Mouse (Mus musculus) heart, embryonic 10.5 days (tissue): ENCODE data around the gene Cd4. TPM values are rescaled to one million over a fixed set of nuclear protein-coding genes. Genes with fewer than 3 reads are reported as not detected.
"Not testable (repeated sequence)": the region's sequence is repeated elsewhere in the genome, so short reads cannot be mapped to it uniquely, and the experiment has no call there.

Source experiments
- DNase-seq: peaks from one replicate; pipeline ENCODE4 v3.0.0-alpha.2; 2017; ENCODE audit warnings: low spot score
- H3K27ac ChIP-seq: fragments of 300-500 bp; sonication (generic); 2 replicates; pipeline ENCODE4 v1.5.1; 2016; ENCODE audit warnings: mild to moderate bottlenecking
- H3K27me3 ChIP-seq: fragments of 300-500 bp; sonication (generic); 2 replicates; pipeline ENCODE4 v1.6.1; 2016; ENCODE audit warnings: mild to moderate bottlenecking; ENCODE audit not compliant: poor library complexity, insufficient read depth, severe bottlenecking
- H3K36me3 ChIP-seq: fragments of 300-500 bp; sonication (generic); 2 replicates; pipeline ENCODE4 v1.6.1; 2016; ENCODE audit warnings: mild to moderate bottlenecking, moderate library complexity
- H3K4me1 ChIP-seq: fragments of 300-500 bp; sonication (generic); 2 replicates; pipeline ENCODE4 v1.6.1; 2016; ENCODE audit warnings: mild to moderate bottlenecking
- H3K4me3 ChIP-seq: fragments of 300-500 bp; sonication (generic); 2 replicates; pipeline ENCODE4 v1.5.1; 2016; ENCODE audit warnings: mild to moderate bottlenecking, moderate library complexity
- H3K9me3 ChIP-seq: fragments of 300-500 bp; sonication (generic); 2 replicates; pipeline ENCODE4 v1.6.1; 2016; ENCODE audit warnings: mild to moderate bottlenecking, moderate library complexity
- WGBS: fragments of 180-500 bp; shearing (Covaris S2); methylation state at CpG from one replicate; pipeline ENCODE4 v1.1.7; 2016; 5-methylcytosine and 5-hydroxymethylcytosine counted together
- polyA plus RNA-seq: library from polyadenylated mRNA; unstranded; fragments of >200 nt; fragmentation: Nextera tagmentation; extraction: Ambion mirVana; gene quantifications from 2 replicates; pipeline ENCODE4 v1.2.1, GENCODE M21; 2016

Cd4 gene
- polyA plus RNA-seq, 1 experiment from 2014 or later = 0.05 TPM

DNA sequence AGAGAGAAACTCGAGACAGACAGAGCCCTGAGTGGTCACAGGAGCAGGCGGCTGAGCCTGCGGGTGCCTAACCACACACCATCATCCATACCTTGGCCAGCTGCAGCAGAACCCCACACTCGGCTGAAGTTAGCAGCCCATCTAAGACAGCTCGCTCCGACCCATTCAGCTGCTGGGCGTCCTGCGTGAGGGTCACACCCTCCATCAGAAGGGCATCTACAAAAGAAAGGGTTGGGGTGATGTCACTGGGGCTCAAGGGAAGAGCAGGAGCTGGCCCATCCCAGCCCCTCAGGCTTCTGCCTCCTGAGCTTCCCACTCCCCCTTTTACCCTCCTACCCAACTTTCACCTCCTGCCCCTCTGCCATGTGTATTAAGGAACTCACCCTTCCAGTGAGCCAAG, 37.5 kb downstream of the Cd4 start:
- peaks cover 7% of the 10 kb centered on the region; the same call in 1 of the 2 replicates for H3K36me3 ChIP-seq
- DNase-seq = no peak

DNA sequence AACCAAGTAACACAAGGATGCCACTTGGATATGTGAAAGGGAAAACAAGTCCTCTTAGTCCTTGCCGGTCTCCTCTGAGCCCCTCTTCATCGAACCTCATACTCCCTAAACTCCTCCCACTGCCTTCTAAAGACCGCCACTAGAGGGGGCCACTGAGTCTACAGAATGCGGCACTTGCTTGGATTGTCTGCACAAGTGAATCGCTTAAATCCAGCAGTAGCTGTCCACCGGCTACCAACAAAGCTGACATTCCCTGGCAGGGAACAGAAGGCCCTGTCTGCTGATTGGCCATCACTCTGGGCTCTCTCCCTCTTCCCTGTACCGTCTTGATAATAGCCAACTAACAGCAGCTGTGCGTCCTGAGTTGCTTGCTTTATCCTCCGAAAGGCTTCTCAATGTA, 40.7 kb downstream of the Cd4 start:
- 9% methylated on average over 9 of the region's 9 CpGs for WGBS
- no peak overlapping the region for H3K4me3 ChIP-seq

More for the DNA sequence above, 37.5 kb downstream of the Cd4 start:
- Histone ChIP-seq H3K27me3 (peaks cover 16% of the 10 kb centered on the region), H3K9me3 (no peaks in the 10 kb centered on the region), H3K4me1 (peaks cover 8% of the 10 kb centered on the region), H3K4me3 (no peak overlapping the region), H3K27ac (no peak overlapping the region)
- WGBS = 38% methylated on average over 8 of the region's 8 CpGs

GRCm38 (mm10) chr6:124840241-124841167, 47.5 kb downstream of the Cd4 start, which contains the start of gene Gnb3:
Gnb3 (minus strand) TSS chr6:124840275.
- peaks cover 20% of the 10 kb centered on the region for H3K27me3 ChIP-seq
- whole genome bisulfite sequencing = 17% methylated on average over 15 of the region's 15 CpGs
- H3K4me1 ChIP-seq = peaks cover 46% of the 10 kb centered on the region
- H3K4me3 ChIP-seq = peak within 1 kb of the TSS; percentile 43
- H3K9me3 ChIP-seq = no peaks in the 10 kb centered on the region
- peaks cover 18% of the 10 kb centered on the region for H3K36me3 ChIP-seq
- DNase-seq = no peak
- H3K27ac ChIP-seq = peak within 1 kb of the TSS; percentile 79

More for the DNA sequence above, 40.7 kb downstream of the Cd4 start:
- no peaks in the 10 kb centered on the region for H3K9me3 ChIP-seq
- H3K27ac ChIP-seq = no peak overlapping the region
- peaks cover 12% of the 10 kb centered on the region for H3K36me3 ChIP-seq
- H3K27me3 ChIP-seq = peaks cover 13% of the 10 kb centered on the region
- peak; percentile 96 for DNase-seq
- peaks cover 3% of the 10 kb centered on the region; the same call in 1 of the 2 replicates for H3K4me1 ChIP-seq

- Histone ChIP-seq H3K27me3 (peaks cover 16% of the 10 kb centered on the region), H3K4me3 (peak overlapping the region; percentile 43), H3K36me3 (peaks cover 13% of the 10 kb centered on the region), H3K27ac (peak overlapping the region; percentile 79), H3K4me1 (peaks cover 51% of the 10 kb centered on the region), H3K9me3 (no peaks in the 10 kb centered on the region)
- no peak for DNase-seq
- WGBS = 1% methylated on average over 8 of the region's 8 CpGs
Measured at GRCm38 (mm10) chr6:124839805-124840204, 48.2 kb downstream of the Cd4 start.

DNA sequence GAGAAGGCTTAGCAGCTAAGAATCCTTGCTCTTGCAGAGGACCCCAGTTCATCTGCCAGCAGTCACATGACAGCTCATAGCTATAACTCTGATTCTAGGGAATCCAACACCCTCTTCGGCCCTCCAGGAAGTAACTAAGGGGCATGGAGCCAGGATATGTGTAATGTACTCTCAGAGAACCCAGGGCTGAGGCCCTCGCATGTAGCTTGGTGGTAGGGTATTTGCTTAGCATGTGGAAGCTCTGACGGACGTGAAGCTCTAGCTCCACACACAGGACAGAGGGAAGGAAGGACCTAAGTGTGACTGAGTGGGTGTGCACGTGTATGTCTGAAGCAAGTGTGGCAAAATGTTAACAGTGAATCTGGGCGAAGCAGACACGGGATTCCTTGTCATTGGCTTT, 51.6 kb downstream of the Cd4 start:
- WGBS = 74% methylated on average over 7 of the region's 7 CpGs
- H3K4me1 ChIP-seq = peaks cover 55% of the 10 kb centered on the region
- H3K4me3 ChIP-seq = no peak overlapping the region
- H3K36me3 ChIP-seq = peaks cover 36% of the 10 kb centered on the region
- no peaks in the 10 kb centered on the region for H3K9me3 ChIP-seq
- peaks cover 12% of the 10 kb centered on the region for H3K27me3 ChIP-seq
- no peak overlapping the region for H3K27ac ChIP-seq
- DNase-seq = no peak

GRCm38 (mm10) chr6:124835531-124835930, 52.5 kb downstream of the Cd4 start:
- Histone ChIP-seq H3K27me3 (peaks cover 12% of the 10 kb centered on the region), H3K4me1 (peaks cover 58% of the 10 kb centered on the region), H3K27ac (peak overlapping the region; percentile 36; the same call in 1 of the 2 replicates), H3K4me3 (no peak overlapping the region), H3K9me3 (no peaks in the 10 kb centered on the region), H3K36me3 (peaks cover 36% of the 10 kb centered on the region)
- no peak for DNase-seq
- WGBS = 48% methylated on average over 10 of the region's 10 CpGs

DNA sequence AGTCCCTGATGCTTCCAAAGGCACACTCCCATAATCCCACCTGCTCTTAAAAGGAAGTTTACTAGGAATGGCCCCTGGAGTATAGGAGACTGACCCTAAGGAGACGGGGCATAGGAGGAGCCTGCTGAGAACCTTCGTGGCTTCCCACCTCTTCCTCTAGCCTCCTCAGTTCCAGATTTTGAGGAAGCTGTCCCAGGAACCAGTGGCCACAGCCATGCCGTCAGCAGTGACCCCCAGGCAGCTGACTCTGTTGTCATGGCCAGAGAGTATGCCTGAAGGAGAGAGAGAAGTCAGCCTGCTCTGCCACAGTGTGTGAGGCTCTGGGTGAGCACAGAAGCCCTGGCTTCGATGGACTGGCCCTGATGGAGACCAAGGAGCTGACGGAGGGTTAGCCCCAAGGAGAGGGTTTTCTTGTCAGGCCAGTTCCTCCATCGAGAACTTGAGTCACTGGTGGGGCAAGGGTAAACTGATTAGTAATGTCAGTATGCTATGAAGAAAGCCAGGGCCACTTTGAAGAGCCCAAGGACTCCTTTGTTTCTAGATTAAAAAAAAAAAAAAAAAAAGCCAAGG, 53.4 kb downstream of the Cd4 start:
- Histone ChIP-seq H3K27ac (peak overlapping the region; percentile 24; the same call in 1 of the 2 replicates), H3K4me3 (no peak overlapping the region), H3K36me3 (peaks cover 36% of the 10 kb centered on the region), H3K27me3 (peaks cover 5% of the 10 kb centered on the region), H3K4me1 (peaks cover 51% of the 10 kb centered on the region), H3K9me3 (no peaks in the 10 kb centered on the region)
- 82% methylated on average over 6 of the region's 6 CpGs for WGBS
- DNase-seq = no peak

- peaks cover 42% of the 10 kb centered on the region for H3K36me3 ChIP-seq
- no peak overlapping the region for H3K27ac ChIP-seq
- H3K9me3 ChIP-seq = no peaks in the 10 kb centered on the region
- no peak for DNase-seq
- H3K27me3 ChIP-seq = no peaks in the 10 kb centered on the region
- H3K4me1 ChIP-seq = peaks cover 41% of the 10 kb centered on the region
- H3K4me3 ChIP-seq = no peak overlapping the region; the same call in 1 of the 2 replicates
- WGBS = 93% methylated on average over 8 of the region's 8 CpGs
Measured at GRCm38 (mm10) chr6:124831649-124832048, 56.4 kb downstream of the Cd4 start.

GRCm38 (mm10) chr6:124831199-124831598, 56.8 kb downstream of the Cd4 start:
- Histone ChIP-seq H3K4me1 (peaks cover 36% of the 10 kb centered on the region), H3K36me3 (peaks cover 46% of the 10 kb centered on the region), H3K4me3 (peak overlapping the region; percentile 68; the same call in 1 of the 2 replicates)
- H3K27ac ChIP-seq, H3K27me3 ChIP-seq, H3K9me3 ChIP-seq, DNase-seq: not testable (repeated sequence)
- WGBS = 93% methylated on average over 4 of the region's 4 CpGs

DNA sequence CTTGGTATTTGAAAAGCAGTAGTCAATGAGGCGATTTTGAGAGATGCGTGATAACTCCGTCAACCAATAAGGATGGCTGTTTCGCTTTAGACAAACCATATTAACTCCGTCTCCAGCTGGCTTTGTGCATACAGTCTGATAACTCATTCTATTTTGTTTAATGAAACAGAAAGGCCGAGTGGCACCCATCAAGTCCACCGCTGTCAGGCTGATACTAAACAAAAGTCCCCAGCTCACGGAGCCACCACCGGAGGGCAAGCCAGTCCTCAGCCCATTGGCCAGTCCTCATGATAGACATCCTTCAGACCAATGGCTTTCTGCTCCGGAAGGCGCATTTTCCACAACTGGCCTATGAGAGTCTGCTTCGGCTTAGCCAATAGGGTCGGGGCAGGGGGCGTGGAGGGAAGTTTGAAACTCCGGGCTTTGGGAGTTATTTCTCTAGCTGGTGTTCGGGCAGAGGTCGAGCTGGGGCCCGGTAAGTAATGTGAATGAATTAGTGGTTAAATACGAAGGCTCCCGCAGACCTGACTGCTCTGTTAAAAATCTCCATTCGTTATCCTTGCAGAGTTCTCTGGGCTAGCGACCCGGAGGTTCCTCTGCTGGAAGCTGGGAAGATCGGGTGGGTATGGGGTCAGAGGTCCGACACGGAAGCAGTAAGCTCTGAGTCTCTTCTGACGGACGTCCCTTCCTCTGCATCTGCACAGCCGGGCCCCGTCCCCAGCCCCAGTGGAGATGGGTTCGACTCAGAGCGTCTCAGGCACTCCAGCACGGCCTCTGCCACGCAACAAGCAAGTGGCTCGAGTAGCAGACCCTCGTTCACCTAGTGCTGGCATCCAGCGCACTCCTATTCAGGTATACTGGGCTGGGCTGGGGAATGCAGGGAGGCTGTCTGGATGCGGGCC, 58.0 kb downstream of the Cd4 start:
- H3K27ac ChIP-seq = peak overlapping the region; percentile 91
- WGBS = under 1% methylated on average over 38 of the region's 38 CpGs
- H3K4me3 ChIP-seq = peak overlapping the region; percentile 68
- H3K4me1 ChIP-seq = peaks cover 25% of the 10 kb centered on the region
- no peaks in the 10 kb centered on the region for H3K27me3 ChIP-seq
- no peaks in the 10 kb centered on the region for H3K9me3 ChIP-seq
- peaks cover 57% of the 10 kb centered on the region for H3K36me3 ChIP-seq
- DNase-seq = peak; percentile 99

- peaks cover 19% of the 10 kb centered on the region for H3K4me1 ChIP-seq
- DNase-seq = peak; percentile 100
- peaks cover 60% of the 10 kb centered on the region for H3K36me3 ChIP-seq
- H3K27me3 ChIP-seq = no peaks in the 10 kb centered on the region
- peak within 1 kb of the TSS; percentile 68 for H3K4me3 ChIP-seq
- under 1% methylated on average over 55 of the region's 55 CpGs for WGBS
- peak within 1 kb of the TSS; percentile 91 for H3K27ac ChIP-seq
- H3K9me3 ChIP-seq = no peaks in the 10 kb centered on the region
Measured at GRCm38 (mm10) chr6:124828868-124829798, 58.9 kb downstream of the Cd4 start, which contains the start of the genes Usp5 and Cdca3. Usp5 (minus strand) TSS chr6:124829484. Cdca3 (plus strand) TSS chr6:124829547.
